Mouse (Mus musculus): ENCODE results near the gene Dusp5. TPM values are rescaled to one million over a fixed set of nuclear protein-coding genes. Genes with fewer than 3 reads are reported as not detected.
"Not testable (repeated sequence)": the region's sequence is repeated elsewhere in the genome, so short reads cannot be mapped to it uniquely, and the experiment has no call there.

Dusp5 gene
- polyA plus RNA-seq, 1 experiment from 2014 or later: 3.8 TPM

DNA sequence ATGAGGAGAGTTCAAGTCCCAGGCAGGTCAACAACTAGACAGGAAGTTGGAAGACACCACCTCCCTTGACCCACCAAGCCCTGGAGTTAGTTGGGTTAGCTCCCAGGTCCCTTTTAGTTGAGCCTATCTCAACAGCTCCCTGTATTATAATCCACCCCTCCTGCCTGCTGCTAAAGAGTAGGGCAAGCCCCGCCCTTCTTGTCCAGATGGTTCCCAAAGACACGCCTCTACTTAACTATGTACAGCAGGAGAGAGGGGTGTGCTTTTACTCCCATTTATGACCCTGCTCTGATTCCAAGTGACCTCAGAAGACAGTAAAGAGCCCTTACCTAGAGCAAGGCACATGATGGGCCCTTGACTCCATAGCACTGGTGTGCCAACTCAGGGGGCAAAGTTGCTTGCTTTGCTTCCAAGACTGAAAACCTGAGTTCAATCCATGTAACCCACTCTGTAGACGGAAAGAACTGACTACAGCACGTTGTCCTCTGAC, 29.4 kb upstream of the Dusp5 start:
- H3K4me3 ChIP-seq: no peak overlapping the region
- H3K9me3 ChIP-seq: no peaks in the 10 kb centered on the region
- H3K36me3 ChIP-seq: no peaks in the 10 kb centered on the region
- WGBS: 87% methylated on average over 4 of the region's 4 CpGs
- no peaks in the 10 kb centered on the region for H3K27me3 ChIP-seq (ENCODE audit: insufficient read depth, poor library complexity, severe bottlenecking)
- H3K27ac ChIP-seq: no peak overlapping the region
- DNase-seq (ENCODE audit: low spot score): no peak
- H3K4me1 ChIP-seq (replicated peaks): peaks cover 27% of the 10 kb centered on the region

DNA sequence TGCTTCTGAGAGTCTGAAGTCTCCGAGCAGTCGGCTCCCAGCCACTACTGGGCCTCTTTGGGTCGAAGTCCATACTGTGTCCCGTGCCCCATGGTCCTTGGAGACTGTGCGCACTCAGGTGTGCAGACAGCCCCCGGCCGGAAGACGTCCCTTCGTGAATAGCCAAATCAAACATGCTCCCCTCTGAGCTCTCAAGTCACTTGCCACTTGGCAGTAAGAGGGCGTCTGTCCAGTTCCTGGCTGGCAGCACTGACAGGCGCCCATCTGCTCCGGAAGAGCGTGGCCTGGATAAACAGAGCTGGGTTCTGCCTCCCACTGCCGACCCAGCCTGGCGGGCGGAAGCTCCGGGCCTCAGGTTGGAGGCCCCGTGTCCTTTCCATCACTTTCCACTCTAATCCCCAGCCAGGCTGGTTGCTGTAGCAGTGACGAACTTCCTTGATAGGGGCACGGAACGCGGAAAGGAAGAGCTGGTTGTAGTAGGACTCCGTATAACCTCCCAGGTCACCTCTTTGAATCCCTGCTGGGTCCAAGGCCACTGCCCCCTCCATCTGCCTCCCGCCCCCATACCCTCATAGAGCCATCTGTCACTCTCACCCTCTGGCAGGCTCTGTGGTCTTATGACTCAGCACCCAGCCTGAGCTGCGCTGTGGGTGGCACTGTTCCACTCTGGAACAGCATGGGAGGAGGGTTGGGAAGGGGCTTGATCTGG, 28.5 kb upstream of the Dusp5 start:
- peak; percentile 30 for DNase-seq (ENCODE audit: low spot score)
- Histone ChIP-seq H3K9me3 (no peaks in the 10 kb centered on the region), H3K27me3 (ENCODE audit: insufficient read depth, poor library complexity, severe bottlenecking) (no peaks in the 10 kb centered on the region), H3K4me1 (replicated peaks) (peaks cover 27% of the 10 kb centered on the region), H3K36me3 (no peaks in the 10 kb centered on the region), H3K27ac (peak overlapping the region; percentile 51), H3K4me3 (no peak overlapping the region)
- 70% methylated on average over 25 of the region's 25 CpGs for WGBS

DNA sequence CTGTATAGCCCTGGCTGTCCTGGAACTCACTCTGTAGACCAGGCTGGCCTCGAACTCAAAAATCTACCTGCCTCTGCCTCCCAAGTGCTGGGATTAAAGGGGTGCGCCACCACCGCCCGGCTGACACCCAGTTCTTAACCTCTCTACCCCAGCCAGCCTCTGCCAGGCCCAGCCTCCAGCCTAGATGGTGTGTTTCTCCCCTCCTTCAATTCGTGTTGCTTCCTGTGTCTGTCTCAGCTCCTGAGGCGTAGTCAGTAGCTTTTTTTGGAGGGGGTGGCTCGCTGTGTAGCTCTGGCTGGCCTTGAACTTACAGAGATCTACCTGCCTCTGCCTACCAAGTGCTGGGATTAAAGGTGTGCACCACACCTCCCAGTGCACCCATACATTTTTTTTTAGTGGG, 27.7 kb upstream of the Dusp5 start:
- not testable (repeated sequence) for H3K27me3 ChIP-seq (ENCODE audit: insufficient read depth, poor library complexity, severe bottlenecking); H3K36me3 ChIP-seq; H3K27ac ChIP-seq; DNase-seq (ENCODE audit: low spot score); H3K4me3 ChIP-seq; H3K9me3 ChIP-seq
- peaks cover 27% of the 10 kb centered on the region for H3K4me1 ChIP-seq (replicated peaks)
- WGBS: 88% methylated on average over 7 of the region's 7 CpGs

DNA sequence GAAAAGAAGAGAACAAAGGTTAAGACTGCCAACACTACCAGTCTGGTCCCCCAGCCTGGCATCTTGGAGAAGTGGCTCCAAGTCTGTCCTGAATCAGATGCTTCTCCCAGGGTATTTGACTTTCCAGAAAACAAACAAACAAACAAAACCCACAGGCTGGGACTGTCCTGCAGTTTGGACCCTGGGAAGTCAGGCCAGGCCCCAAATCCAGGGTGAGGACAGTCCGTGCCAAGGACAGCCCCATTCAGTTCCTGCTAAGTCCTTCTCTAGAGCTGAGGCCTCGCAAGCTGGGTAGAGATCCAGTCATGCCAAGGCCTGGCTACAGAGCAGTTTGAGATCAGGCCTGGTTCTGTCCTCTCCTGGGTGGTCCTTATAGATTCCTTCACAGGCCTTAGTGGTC, 27.1 kb upstream of the Dusp5 start:
- Histone ChIP-seq H3K27me3 (ENCODE audit: insufficient read depth, poor library complexity, severe bottlenecking) (no peaks in the 10 kb centered on the region), H3K9me3 (no peaks in the 10 kb centered on the region), H3K36me3 (no peaks in the 10 kb centered on the region), H3K4me3 (no peak overlapping the region), H3K27ac (no peak overlapping the region), H3K4me1 (replicated peaks) (peaks cover 27% of the 10 kb centered on the region)
- WGBS: 87% methylated on average over 2 of the region's 2 CpGs
- no peak for DNase-seq (ENCODE audit: low spot score)

DNA sequence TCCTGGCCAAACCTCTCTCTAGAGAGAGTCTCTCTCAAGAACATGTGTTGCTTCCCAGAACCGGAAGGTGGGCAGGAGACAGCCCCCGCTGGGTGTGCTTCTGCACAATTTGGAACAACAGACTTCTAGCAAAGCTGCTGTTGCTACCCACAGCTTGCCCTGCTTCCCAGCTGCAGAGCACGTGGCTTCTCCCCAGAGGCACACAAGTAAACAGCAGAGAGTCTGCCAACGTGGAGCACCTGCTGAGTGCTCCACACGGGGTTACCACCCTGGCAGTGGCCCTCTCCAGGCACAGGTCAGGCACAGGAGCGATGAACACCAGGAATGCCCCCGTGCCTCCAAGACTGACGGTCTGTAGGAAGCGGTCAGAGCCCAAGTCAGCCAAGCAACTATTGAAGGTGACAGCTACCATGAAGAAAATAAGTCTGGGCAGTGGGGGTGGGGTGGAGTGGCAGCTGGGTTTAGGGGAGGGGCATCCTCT, 26.0 kb upstream of the Dusp5 start:
- Histone ChIP-seq H3K27ac (peak overlapping the region; percentile 29), H3K36me3 (no peaks in the 10 kb centered on the region), H3K4me3 (no peak overlapping the region), H3K4me1 (replicated peaks) (peaks cover 33% of the 10 kb centered on the region), H3K9me3 (no peaks in the 10 kb centered on the region), H3K27me3 (ENCODE audit: insufficient read depth, poor library complexity, severe bottlenecking) (no peaks in the 10 kb centered on the region)
- DNase-seq (ENCODE audit: low spot score): peak; percentile 28
- WGBS: 44% methylated on average over 9 of the region's 9 CpGs

DNA sequence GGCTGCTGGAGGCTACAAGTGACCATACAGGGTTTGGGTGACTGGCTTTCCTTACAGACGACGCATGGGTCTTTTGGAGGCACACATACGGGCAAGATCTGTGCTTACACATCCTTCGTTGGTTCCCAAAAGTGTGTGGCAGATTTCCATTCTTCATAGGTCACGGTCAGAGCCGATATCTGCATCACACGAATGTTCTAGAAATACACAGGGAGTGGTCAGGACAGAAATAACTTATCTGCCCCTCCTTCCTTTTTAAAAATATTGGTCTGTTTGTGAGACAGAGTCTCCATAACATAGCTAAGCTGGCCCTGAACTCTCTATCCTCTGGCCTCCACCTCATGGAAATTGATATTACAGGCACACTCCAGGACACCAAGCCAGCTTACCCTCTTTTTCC, 24.7 kb upstream of the Dusp5 start:
- DNase-seq (ENCODE audit: low spot score): no peak
- H3K9me3 ChIP-seq: no peaks in the 10 kb centered on the region
- H3K36me3 ChIP-seq: no peaks in the 10 kb centered on the region
- WGBS: 88% methylated on average over 7 of the region's 7 CpGs
- no peaks in the 10 kb centered on the region for H3K27me3 ChIP-seq (ENCODE audit: insufficient read depth, poor library complexity, severe bottlenecking)
- no peak overlapping the region for H3K4me3 ChIP-seq
- H3K4me1 ChIP-seq (replicated peaks): peaks cover 34% of the 10 kb centered on the region
- H3K27ac ChIP-seq: no peak overlapping the region

DNA sequence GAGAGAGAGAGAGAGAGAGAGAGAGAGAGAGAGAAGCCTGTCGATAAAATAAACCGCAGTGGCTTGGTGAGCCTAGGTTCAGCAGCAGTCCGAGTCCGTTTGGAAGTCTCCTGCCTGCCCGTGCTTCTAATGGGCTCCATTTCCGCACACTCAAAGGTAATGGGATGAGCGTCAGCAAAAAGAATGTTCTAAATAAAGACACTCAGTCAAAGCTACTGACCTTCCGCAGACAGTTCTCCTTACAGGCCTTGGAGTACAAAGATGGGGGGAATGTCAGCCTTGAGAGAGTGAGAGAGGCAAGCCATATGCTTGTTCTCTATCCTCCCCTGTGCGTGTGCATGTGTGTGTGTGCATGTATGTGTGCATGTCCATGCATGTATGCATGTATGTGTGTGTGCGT, 23.2 kb upstream of the Dusp5 start:
- peaks cover 25% of the 10 kb centered on the region for H3K4me1 ChIP-seq (replicated peaks)
- H3K9me3 ChIP-seq: no peaks in the 10 kb centered on the region
- WGBS: 86% methylated on average over 10 of the region's 10 CpGs
- no peaks in the 10 kb centered on the region for H3K36me3 ChIP-seq
- no peak for DNase-seq (ENCODE audit: low spot score)
- H3K27me3 ChIP-seq (ENCODE audit: insufficient read depth, poor library complexity, severe bottlenecking): no peaks in the 10 kb centered on the region
- no peak overlapping the region for H3K4me3 ChIP-seq
- no peak overlapping the region for H3K27ac ChIP-seq

DNA sequence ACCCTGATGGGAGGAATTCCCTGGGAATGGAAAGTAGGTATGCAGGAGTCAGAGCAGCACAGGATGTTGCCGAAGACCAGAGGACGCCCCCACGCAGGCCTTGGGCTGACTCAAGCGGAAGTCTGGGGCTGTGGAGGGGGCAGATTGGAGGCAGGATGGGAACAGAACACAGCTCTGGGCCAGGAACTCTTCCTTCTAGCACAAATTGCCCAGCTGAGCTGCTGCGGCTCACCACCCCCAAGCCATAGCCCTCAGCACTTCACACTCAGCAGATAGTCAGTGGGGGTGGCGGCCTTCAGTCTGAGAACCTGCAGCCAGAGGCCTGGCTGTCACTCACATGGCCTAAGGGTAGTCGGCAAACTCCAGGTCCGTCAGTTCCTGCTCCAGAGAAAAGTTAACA, 21.4 kb upstream of the Dusp5 start:
- Histone ChIP-seq H3K36me3 (no peaks in the 10 kb centered on the region), H3K27me3 (ENCODE audit: insufficient read depth, poor library complexity, severe bottlenecking) (no peaks in the 10 kb centered on the region), H3K27ac (peak overlapping the region; percentile 51; the same call in 1 of the 2 replicates), H3K9me3 (no peaks in the 10 kb centered on the region), H3K4me1 (replicated peaks) (peaks cover 23% of the 10 kb centered on the region), H3K4me3 (no peak overlapping the region)
- no peak for DNase-seq (ENCODE audit: low spot score)
- 54% methylated on average over 8 of the region's 8 CpGs for WGBS

DNA sequence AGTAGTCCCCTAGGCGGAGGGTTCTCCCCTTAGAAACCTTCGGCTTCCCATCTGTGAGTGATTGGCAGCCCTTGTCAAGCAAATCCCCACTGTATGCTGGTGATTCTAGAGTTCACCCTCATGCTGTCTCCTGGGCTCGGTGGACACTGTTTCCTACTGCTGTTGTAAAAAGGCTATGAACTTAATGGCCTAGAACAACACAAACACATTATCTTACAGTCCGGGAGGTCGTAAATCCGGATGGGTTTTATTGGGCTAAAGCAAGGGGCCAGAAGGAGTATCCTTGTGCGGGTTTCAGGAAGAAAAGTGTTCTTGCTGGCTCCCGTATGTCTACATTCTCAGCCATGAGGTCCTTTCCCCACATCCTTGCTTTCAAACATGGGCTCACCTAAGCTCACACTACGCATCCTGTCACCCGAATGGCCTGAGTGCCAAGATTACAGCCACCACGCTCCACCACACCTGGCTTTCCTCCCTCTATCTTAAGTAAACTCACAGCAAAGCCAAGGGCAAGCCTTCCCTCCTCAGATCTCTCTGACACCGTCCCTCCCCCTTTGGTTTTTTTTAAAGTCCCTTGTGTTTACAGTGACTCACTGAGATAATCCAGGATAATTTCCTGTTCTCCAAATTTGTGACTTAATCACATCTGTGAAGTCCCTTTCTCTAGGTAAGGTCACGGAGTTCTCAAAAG, 17.5 kb upstream of the Dusp5 start:
- H3K9me3 ChIP-seq: no peaks in the 10 kb centered on the region
- no peak for DNase-seq (ENCODE audit: low spot score)
- no peak overlapping the region for H3K4me3 ChIP-seq
- H3K4me1 ChIP-seq (replicated peaks): peaks cover 21% of the 10 kb centered on the region
- H3K36me3 ChIP-seq: no peaks in the 10 kb centered on the region
- no peak overlapping the region for H3K27ac ChIP-seq
- no peaks in the 10 kb centered on the region for H3K27me3 ChIP-seq (ENCODE audit: insufficient read depth, poor library complexity, severe bottlenecking)
- 80% methylated on average over 13 of the region's 13 CpGs for WGBS

DNA sequence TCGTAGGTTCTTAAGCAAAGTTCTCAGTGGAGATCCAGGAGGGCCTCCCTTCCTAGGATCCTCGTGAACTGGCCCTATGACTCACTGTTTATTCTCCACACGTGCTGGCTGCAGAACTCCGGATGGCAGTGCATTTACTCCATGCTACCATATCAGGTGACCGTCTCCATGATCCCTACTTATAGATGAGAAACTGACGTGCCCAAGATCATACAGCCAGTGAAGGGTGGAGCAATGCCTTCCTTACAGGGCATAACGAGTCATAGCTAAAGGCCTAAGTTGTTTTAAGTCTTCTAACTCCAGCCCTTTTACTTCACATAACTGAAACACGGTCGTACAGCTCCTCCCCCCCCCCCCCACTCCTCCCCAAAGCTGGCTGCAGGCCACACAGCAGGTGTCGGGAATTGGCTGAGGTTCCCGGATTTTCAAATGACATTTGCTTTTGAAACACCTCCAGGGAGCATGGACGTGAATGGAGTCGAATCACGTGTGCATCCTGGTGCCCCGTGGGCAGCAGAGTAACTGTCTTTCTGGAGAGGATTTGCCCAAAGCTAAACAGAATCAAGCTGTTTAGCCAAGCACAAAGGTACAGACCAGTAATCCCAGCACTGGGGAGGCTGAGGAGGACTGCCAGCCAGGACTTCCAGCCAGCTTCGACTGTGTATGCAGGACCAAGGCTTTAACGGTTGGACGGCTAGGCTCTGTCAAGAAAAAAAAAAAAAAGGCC, 11.4 kb upstream of the Dusp5 start:
- H3K27ac ChIP-seq: no peak overlapping the region

DNA sequence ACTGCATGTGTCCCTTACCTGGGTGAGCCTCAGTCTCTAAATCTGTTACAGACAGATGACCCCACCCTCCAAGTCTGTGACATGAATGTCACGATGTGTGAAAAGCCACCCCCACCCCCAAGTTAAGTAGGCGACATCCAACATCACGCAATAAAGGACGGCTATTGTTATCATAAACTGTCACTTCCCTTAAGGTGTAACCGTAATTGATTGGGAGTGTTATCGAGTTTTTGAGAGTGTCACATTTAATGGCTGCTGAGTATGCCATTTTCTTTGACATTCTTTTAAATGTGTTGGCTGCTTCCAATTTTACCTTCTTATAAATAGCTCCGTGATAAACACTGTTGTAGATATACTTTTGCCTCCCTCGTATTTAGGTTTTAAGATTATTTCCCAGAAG, 9.4 kb upstream of the Dusp5 start:
- no peak for DNase-seq (ENCODE audit: low spot score)
- Histone ChIP-seq H3K9me3 (no peaks in the 10 kb centered on the region), H3K4me3 (no peak overlapping the region), H3K36me3 (no peaks in the 10 kb centered on the region), H3K27ac (no peak overlapping the region), H3K27me3 (ENCODE audit: insufficient read depth, poor library complexity, severe bottlenecking) (peaks cover 12% of the 10 kb centered on the region; the same call in 1 of the 2 replicates), H3K4me1 (replicated peaks) (peaks cover 8% of the 10 kb centered on the region)
- WGBS: 91% methylated on average over 8 of the region's 8 CpGs

More for the DNA sequence above, 11.4 kb upstream of the Dusp5 start:
- H3K27me3 ChIP-seq (ENCODE audit: insufficient read depth, poor library complexity, severe bottlenecking): peaks cover 12% of the 10 kb centered on the region; the same call in 1 of the 2 replicates
- no peak for DNase-seq (ENCODE audit: low spot score)
- no peaks in the 10 kb centered on the region for H3K9me3 ChIP-seq
- no peak overlapping the region for H3K4me3 ChIP-seq
- no peaks in the 10 kb centered on the region for H3K36me3 ChIP-seq
- WGBS: 39% methylated on average over 18 of the region's 18 CpGs
- peaks cover 14% of the 10 kb centered on the region for H3K4me1 ChIP-seq (replicated peaks)

DNA sequence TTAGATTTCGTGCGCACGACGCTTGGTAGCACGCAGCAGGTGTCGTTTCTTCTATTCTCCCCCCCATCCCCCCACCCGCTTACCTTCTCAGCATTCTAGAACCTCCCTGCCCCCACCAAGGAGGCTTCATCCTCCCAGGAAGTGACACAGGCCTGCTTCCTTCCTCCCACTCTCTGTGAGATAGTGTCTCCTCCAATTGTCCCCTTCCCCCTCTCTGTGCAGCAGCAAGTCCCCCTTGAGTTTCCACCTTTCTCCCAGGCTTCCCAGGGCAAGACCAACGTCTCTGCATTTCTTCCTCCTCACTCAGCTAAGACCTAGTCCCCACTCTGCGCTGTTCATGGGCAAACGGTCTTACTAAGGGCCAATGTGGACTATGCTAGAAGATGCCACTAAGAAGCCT, 8.9 kb upstream of the Dusp5 start:
- 87% methylated on average over 10 of the region's 10 CpGs for WGBS

More for the DNA sequence above, 8.9 kb upstream of the Dusp5 start:
- H3K9me3 ChIP-seq: no peaks in the 10 kb centered on the region
- peaks cover 12% of the 10 kb centered on the region; the same call in 1 of the 2 replicates for H3K27me3 ChIP-seq (ENCODE audit: insufficient read depth, poor library complexity, severe bottlenecking)
- no peak for DNase-seq (ENCODE audit: low spot score)
- no peaks in the 10 kb centered on the region for H3K36me3 ChIP-seq
- no peak overlapping the region for H3K27ac ChIP-seq
- no peak overlapping the region for H3K4me3 ChIP-seq
- peaks cover 8% of the 10 kb centered on the region for H3K4me1 ChIP-seq (replicated peaks)
